Mouse (Mus musculus): ENCODE measurements around the gene Lrba. TPM values are rescaled to one million over a fixed set of nuclear protein-coding genes. Genes with fewer than 3 reads are reported as not detected.

Lrba gene
- total RNA-seq, 2 experiments from 2014 or later = 17.6 to 20.4 TPM

- no peak for DNase-seq
Measured at GRCm38 (mm10) chr3:86687571-86688209, 463.2 kb downstream of the Lrba start.

GRCm38 (mm10) chr3:86688438-86688837 lies 464.0 kb downstream of the Lrba start:
- no peak for DNase-seq

GRCm38 (mm10) chr3:86689305-86689704 lies 464.8 kb downstream of the Lrba start:
- DNase-seq = no peak

- no peak for DNase-seq
Measured at GRCm38 (mm10) chr3:86692779-86693178, 468.3 kb downstream of the Lrba start.

GRCm38 (mm10) chr3:86693553-86693952 lies 469.1 kb downstream of the Lrba start:
- DNase-seq = no peak

- no peak for DNase-seq
Measured at GRCm38 (mm10) chr3:86698947-86699346, 474.5 kb downstream of the Lrba start.

- DNase-seq = no peak
Measured at GRCm38 (mm10) chr3:86701163-86701563, 476.7 kb downstream of the Lrba start.

- no peak for DNase-seq
Measured at GRCm38 (mm10) chr3:86709472-86709871, 485.0 kb downstream of the Lrba start.

- no peak for DNase-seq
Measured at GRCm38 (mm10) chr3:86711530-86711929, 487.1 kb downstream of the Lrba start.

- no peak for DNase-seq
Measured at GRCm38 (mm10) chr3:86712758-86713157, 488.3 kb downstream of the Lrba start.

GRCm38 (mm10) chr3:86714446-86714845 lies 490.0 kb downstream of the Lrba start:
- DNase-seq = no peak

GRCm38 (mm10) chr3:86723415-86724298 lies 499.2 kb downstream of the Lrba start:
- no peak for DNase-seq

- DNase-seq = no peak
Measured at GRCm38 (mm10) chr3:86725113-86725512, 500.6 kb downstream of the Lrba start.

GRCm38 (mm10) chr3:86738831-86739230 lies 514.4 kb downstream of the Lrba start:
- DNase-seq = no peak

GRCm38 (mm10) chr3:86739745-86740144 lies 515.3 kb downstream of the Lrba start:
- no peak for DNase-seq

- DNase-seq = no peak
Measured at GRCm38 (mm10) chr3:86745348-86745747, 520.9 kb downstream of the Lrba start.

GRCm38 (mm10) chr3:86745769-86746512 lies 521.5 kb downstream of the Lrba start:
- DNase-seq = no peak

GRCm38 (mm10) chr3:86750652-86751051 lies 526.2 kb downstream of the Lrba start:
- DNase-seq = no peak

- no peak for DNase-seq
Measured at GRCm38 (mm10) chr3:86754178-86754577, 529.7 kb downstream of the Lrba start.

GRCm38 (mm10) chr3:86754595-86755557 lies 530.4 kb downstream of the Lrba start:
- no peak for DNase-seq

GRCm38 (mm10) chr3:86756548-86756947 lies 532.1 kb downstream of the Lrba start:
- no peak for DNase-seq

- no peak for DNase-seq
Measured at GRCm38 (mm10) chr3:86758727-86759126, 534.2 kb downstream of the Lrba start.

All from gastrocnemius, postnatal 25 days (tissue).